Mouse (Mus musculus): ENCODE results near the gene Ankrd36.

GRCm38 (mm10) chr11:5614453-5614852 is 45.0 kb downstream of the Ankrd36 start:
- TF ChIP-seq CTCF (conservative IDR thresholded peaks at IDR 0.05; ENCODE audit: low read length) (no peak), NANOG (IDR thresholded peaks at IDR 0.05; ENCODE audit: borderline replicate concordance, low read length) (no peak), POU5F1 (IDR thresholded peaks at IDR 0.05; ENCODE audit: borderline replicate concordance, low read length) (no peak)

All from E14TG2a.4 (cell line).